Mouse (Mus musculus): ENCODE results near the gene Shisa8.
A peak's percentile ranks its signal among the peaks of the same experiment; 100 is the strongest.
"Not testable (repeated sequence)": the region's sequence is repeated elsewhere in the genome, so short reads cannot be mapped to it uniquely, and the experiment has no call there.

Gene Shisa8

DNA sequence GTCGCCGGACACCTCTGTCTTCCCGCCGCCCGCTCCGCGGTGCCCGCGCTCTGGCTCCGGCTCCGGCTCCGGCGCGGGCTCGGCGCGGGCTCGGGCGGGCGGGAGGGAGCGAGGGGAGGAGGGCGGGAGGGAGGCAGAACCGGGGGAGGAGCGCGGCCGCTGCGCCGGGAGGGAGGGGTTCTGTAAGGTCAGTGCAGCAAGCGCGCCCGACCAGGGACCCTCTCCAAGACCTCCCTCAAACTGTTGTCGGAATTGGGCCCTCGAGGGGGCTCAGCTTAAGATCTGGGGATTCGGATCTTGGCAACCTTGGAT lies at the start of gene Shisa8:
TSS of gene Shisa8 (minus strand) at position 64 of the 312 bp plus-strand sequence.
- DNase-seq (ENCODE audit: low spot score), result no peak

DNA sequence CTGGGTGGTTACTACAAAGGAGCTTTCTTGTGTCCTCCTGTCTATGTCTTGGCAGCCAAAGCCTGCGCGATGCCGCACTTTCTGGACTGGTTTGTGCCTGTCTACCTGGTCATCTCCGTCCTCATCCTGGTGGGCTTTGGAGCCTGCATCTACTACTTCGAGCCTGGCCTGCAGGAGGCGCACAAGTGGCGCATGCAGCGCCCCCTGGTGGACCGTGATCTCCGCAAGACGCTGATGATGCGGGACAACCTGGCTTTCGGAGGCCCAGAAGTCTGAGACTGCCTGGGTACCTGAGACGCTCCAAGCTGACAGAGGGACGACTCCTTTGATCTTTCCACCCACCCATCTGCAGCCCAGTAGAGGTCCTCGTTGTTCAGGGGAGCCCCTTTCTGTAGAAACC lies 46.9 kb upstream of the Shisa8 start:
- DNase-seq (ENCODE audit: low spot score), result peak; percentile 84

DNA sequence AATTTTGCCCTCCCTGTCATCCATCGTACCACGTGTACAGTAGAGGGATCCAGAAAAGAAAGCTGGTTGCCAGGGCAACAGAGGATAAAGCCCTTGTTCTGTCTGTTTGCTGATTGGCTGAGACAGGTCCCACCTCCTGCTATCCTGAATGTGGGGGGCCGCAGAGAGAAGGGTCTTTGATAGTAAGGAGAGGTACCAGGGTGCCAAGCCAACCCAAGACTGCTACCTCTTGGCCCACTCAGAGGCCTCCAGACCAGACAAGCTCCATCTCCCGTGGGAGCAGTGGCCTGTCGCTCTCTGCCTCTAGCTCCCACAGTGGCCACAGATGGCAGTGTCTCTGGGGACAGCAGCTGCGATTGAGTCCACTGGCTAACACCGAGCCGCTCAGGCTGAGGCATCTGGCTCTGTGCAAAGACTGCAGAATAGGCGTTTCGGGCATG lies 43.3 kb upstream of the Shisa8 start:
- peak; percentile 78 for DNase-seq (ENCODE audit: low spot score)

DNA sequence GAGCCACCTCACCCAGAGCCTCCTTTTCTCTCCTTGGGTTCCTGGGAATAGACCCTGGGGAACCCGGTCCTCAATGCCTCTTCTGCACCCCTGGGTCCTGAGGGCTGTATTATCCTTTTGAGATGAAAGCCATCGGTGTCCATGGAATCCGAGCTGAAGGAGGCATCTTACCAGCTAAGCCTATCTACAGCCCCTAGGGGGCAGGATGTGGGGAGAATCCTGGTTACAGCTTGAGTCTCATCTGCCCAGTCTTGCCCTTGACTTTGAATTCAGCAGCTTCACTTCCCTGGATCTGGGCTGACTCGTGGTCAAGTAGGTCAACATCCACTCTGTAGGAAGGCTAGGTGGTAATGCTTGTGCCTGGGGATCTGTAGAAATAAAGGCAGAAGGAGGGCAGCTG lies 42.6 kb upstream of the Shisa8 start:
- DNase-seq (ENCODE audit: low spot score), result no peak

DNA sequence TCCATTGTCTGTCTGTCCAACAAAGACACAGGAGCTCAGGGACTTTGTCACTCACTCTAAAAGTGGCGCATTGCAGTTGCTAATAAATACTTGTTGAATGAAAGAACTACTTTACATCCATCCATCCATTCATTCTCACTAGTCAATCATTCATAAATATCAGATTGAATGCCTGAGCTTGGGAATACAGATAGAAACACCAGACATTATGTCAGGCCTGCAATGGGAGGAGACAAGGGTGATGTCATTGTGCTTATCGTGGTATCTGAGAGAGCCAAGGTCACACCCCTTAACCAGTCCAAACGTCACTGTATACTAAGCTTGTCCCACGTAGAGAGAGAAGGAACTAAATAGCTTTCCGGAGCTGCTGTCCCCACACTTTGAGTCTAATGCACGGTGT lies 39.5 kb upstream of the Shisa8 start, which contains the start of gene 1500009C09Rik:
TSS of gene 1500009C09Rik (plus strand) at position 301 of the 400 bp plus-strand sequence.
- DNase-seq (ENCODE audit: low spot score), result no peak

DNA sequence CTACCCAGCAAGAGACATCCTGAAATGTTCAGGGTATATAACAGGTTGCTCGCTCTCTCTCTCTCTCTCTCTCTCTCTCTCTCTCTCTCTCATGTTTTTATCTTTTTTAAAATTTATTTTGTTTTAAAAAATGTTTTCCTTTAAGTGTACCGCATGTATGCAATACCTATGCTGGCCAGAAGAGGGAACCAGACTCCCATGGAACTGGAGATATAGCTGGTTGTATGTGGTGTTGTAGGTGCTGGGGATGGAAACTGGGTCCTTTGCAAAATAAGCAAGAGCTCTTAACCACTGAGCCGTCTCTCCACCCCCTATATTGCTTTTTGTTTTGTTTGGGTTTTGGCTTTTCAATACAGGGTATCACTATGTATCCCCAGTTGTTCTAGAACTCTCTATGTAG lies 39.0 kb upstream of the Shisa8 start:
- DNase-seq (ENCODE audit: low spot score), result no peak

DNA sequence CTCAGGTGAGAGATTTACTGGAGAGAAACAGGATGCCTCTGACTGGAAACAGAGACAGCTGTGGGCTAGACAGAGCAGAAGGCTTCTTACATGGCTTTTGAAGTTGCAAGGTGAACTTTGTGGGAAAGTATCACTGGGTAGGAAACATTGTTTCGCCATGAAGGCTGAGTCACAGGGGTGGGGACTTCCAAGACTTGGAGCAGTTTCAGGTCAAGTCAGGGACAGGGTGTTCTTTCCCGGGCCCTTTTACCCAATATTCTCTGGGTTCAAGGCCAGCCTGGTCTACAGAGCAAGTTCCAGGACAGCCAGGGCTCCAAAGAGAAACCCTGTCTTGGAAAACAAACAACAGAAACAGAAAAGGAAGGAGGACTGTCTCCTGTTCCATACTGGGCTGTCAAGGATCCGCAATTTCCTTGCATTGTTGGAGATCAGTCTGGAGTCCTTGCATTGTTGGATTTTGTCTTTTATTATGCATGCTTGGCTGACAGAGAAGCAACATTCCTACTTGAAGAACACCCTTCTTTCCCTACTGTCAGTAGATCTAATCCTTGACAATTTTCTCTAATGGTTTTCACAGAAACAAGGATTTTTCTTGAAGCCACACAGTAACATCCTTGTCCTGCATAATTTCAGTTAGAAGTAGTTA lies 34.6 kb upstream of the Shisa8 start:
- DNase-seq (ENCODE audit: low spot score), result no peak

DNA sequence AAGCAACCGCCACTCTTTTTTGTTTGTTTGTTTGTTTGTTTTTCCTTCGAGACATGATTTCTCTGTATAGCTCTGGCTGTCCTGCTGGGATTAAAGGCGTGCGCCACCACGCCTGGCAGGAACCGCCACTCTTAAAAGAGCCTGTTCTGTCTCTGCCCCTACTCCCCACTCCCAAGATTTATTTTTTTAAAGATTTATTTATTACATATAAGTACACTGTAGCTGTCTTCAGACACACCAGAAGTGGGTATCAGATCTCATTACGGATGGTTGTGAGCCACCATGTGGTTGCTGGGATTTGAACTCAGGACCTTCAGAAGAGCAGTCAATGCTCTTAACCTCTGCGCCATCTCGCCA lies 32.2 kb upstream of the Shisa8 start:
- DNase-seq (ENCODE audit: low spot score), result not testable (repeated sequence)

DNA sequence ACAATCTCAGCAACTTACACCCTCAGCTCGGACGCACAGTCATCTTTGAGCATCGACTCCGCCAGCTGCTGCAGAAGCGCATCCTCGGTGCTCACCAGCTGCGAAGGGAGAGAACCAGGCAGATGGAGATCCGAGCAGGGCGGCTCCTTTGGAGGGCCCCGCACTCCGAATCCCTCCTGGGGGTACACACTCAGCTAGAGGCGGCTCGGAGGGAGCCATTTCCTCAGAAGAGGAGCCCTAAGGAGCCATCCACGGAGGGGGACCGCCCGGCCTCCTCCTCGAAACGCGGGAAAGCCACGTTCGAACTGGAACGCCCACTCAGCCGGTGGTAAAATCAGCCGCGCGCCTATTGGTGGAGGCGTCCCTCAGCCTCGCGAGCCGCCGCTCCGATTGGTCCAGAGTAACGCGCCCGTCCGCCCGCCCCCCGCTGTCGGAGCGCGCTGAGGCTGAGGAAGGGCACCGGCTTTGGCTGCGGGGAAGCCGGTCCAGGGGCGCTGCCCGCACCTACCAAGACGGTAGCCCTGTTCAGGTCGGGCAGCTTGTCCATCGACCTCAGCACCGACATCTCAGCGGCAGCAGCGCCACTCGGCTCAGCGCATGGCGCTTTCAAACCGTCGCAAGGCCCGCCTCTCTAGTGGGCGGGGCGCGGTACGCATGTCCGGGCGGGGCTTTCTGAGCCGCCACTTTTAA lies 31.6 kb upstream of the Shisa8 start, which contains the start of gene Cenpm:
TSS of gene Cenpm (minus strand) at position 634 of the 690 bp plus-strand sequence.
- peak; percentile 94 for DNase-seq (ENCODE audit: low spot score)

DNA sequence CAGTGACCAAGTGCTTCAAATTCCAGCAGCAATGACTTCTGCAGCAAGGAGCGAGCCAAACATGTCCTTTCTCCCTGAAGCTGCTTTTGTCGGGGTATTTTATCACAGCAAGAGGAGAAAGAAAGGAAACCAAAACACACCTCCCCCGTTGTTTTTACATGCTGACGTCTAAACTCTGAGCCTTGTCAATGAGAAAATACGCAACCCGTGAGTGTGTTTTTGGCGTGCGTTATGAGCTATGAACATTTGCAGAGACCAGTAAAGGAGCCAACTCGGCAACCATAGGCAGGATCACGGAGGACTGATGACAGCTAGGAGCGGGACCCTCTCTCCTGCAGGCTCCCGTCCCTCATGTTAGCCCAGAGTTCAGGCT lies 31.1 kb upstream of the Shisa8 start:
- no peak for DNase-seq (ENCODE audit: low spot score)

DNA sequence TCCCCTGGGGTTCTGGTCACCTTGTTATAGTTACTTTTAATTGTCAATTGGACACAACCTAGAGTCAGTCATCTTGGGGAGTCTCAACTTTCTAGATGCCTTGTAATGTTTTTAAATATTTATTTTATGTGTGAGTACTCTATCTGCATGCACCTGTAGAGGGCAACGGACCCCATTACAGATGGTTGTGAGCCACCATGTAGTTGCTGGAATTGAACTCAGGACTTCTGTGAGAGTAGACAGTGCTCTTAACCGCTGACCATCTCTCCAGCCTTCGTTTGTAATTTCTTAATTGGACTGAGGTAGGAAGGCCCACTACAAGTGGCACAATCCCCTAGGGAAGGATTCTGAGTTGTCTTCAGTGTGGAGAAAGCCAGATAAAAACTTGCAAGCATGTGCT lies 30.7 kb upstream of the Shisa8 start:
- no peak for DNase-seq (ENCODE audit: low spot score)

DNA sequence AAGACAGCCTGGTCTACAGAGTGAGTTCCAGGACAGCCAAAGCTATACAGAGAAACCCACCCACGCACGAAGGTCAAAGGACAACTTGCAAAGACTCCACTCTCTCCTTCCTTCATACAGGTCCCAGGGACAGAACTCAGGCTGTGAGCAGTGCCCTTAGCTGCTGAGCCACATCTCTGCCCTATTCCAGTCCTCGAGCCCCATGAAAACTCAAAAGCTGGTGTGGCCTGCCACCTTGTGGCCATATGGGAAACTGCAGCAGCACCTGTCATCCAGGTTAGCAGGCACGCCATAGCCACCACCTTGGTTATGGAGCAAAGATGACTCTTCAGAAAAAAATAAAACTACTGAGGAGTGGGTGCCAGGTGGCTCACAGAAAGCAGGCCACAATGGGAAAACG lies 23.9 kb upstream of the Shisa8 start:
- DNase-seq (ENCODE audit: low spot score), result peak; percentile 92

DNA sequence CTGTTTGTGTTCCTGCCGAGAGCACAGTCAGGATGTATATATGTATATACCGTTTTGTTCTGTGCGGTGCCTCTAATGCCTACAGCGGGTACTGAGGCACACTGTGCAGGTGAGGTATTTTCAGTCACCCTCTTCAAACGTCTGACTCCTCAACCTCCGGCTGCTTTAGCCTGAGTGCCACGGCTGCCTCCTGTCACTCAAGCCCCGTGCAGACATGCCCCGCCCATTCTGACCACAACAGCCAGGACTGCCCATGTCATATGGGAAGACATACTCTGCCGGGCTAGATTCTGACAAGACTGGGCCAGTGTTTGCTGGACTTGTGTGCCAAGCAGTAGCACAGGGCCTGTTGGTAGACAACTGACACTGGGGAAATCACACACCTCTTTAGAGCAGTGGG lies 23.0 kb upstream of the Shisa8 start:
- no peak for DNase-seq (ENCODE audit: low spot score)

DNA sequence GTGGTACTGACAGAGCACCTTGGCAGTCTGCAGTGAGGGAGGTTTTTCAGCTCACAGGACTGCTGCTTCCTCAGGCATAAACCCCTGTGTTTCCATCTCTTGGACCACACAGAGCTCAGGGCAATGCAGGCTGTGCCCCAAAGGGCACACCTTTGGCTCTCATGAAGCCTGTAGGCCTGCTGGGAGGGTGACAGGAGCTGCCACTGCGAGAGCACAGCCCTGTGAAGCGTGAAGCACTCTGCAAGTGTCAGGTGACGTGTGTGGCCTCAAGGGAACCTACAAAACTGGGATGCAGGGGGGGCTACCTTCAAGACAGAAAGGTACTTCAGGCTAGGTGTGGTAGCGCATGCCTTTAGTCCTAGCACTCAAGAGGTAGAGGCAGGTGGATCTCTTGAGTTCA lies 20.0 kb upstream of the Shisa8 start:
- no peak for DNase-seq (ENCODE audit: low spot score)

DNA sequence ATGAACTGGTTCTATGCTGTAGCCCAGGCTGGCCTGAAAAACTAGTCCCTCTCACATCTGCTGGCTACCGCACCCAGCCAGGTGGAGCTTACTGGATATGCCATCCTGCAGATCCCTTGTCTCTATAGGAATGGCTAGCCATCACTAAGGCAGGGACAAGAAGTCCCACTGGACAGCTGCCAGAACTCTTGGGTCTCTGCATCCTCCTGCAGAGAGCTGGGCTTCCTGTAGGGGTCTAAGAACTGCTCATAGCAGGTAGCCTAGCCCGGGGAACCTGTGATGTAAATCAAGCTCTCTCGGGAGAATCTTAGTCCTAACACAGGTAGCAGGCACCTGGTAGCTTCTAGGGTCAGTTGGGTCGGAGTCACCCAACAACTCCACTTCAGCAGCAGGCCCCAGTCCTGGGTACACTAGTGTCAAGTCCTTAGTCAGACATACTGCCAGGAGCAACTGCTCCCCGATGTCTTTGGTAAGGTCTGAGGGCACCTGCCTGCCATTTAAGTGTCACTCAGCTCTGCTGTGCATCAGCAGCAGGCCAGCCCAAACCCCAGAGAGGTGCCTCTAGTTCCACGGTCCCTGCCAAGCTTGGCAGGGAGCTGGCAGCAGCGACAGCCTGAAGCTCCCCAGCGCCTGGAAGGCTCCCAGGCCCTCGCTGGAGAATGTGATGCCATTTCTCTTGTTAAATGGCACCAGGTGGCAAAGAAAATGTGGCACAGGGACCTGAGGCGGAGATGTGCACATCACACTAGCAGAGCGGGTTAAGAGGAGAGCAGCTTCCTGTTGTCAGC lies 19.2 kb upstream of the Shisa8 start:
- no peak for DNase-seq (ENCODE audit: low spot score)

DNA sequence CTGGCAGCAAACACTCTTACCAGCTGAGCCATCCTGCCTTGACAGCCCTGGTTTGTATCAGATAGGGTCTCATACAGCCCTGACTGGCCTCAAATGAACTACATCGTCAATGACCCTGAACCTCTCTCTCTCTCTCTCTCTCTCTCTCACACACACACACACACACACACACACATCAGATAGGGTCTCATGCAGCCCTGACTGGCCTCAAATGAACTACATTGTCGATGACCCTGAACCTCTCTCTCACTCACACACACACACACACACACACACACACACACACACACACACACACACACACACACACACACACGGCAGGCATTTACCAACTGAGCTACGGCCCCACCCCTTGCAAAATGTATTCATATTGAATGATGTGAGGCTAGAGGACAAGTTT lies 18.5 kb upstream of the Shisa8 start:
- no peak for DNase-seq (ENCODE audit: low spot score)

DNA sequence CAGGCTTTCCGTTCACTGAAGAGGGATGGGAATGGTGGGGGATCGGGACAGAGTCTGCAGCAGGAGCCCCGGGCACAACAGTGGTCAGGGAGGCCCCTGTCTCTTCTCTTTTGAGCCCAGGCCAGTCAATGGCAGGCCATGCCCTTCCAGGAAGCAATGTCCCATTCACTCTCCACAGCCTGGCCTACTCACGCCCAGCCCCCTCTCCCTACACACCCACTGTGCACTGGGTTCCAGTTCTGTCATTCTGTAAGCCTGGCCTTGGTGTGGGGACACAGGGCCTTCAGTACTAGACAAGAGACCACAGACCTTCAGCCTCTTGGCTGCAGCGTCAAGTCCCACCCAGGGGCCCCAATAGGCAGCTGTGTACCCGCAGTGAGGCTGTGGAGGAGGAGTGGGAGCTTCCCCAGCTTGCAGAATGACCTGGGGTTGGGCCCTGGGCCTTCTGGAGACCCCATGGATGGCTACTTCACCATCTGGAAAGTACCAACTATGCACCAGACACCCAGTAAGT lies 17.5 kb upstream of the Shisa8 start:
- DNase-seq (ENCODE audit: low spot score), result no peak

DNA sequence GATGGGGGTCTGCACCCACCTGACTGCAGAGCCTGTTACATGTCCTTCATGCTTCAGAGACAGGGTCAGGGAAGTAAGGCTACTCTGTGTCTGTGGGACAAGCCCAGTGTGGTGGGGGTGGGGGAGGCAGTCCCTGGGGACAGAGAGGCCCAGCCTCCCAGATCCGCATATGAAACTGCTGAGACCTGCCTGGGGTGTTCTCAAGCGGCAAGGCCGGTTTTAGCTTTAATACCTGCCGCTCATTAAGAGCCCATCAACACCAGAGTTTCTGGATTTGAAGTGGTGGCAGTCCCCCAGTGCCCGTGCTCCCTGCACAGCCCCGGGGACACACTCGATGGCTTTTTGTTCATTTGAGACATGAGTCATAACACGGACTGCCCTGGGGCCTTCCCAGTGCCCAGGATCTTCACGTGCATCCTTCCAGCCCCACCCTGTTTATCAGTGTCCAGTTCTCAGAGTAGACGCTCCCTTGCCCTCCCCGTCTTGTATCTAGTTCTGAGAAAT lies 17.0 kb upstream of the Shisa8 start:
- DNase-seq (ENCODE audit: low spot score), result no peak

DNA sequence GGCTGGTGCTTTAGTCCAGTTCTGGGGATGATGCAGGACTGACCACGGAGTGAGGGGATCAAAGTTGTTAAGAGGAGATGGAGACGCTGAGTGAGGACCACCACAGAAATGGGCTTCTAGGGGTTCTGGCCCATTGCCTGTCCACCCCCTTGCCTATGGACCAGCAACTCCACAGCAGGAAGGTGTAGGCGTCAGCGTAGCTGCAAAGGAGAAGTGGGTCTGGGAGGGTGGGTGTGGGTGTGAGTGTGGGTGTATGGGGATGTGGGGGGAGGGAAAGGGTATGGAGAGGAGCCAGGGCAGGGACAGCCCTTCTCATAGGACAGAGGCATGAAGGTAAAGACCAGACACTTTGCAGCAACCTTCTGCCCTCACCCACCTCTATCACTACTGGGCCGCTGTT lies 13.2 kb upstream of the Shisa8 start:
- no peak for DNase-seq (ENCODE audit: low spot score)

DNA sequence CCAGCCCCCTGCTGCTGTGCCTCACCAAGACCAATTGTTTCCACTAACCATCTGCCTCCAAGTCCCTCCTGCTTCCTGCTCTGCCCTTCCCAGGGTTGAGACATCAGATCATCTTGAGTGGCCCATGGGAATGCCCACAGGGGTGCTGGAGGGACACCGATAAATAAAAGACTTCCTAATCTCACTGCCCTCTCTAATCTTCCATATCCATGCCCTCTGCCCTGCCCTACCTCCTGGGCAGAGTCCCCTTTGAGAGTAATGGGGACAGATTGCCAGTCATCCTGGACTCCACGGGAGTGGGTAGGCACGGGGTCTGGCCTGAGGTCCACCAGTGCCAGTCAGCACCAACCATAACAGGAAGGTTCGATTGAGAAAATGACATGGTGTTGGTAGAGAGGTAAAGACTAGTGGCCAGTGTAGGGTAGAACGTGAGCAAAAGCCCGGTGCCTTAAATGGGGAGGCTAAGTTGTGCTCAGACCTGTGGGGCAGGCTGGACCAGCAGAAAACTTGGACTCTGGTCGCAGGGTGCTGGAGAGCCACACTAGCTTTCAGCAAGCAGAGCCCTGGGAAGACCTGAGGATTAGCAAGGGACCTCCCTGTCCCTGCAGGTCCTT lies 12.1 kb upstream of the Shisa8 start:
- no peak for DNase-seq (ENCODE audit: low spot score)

DNA sequence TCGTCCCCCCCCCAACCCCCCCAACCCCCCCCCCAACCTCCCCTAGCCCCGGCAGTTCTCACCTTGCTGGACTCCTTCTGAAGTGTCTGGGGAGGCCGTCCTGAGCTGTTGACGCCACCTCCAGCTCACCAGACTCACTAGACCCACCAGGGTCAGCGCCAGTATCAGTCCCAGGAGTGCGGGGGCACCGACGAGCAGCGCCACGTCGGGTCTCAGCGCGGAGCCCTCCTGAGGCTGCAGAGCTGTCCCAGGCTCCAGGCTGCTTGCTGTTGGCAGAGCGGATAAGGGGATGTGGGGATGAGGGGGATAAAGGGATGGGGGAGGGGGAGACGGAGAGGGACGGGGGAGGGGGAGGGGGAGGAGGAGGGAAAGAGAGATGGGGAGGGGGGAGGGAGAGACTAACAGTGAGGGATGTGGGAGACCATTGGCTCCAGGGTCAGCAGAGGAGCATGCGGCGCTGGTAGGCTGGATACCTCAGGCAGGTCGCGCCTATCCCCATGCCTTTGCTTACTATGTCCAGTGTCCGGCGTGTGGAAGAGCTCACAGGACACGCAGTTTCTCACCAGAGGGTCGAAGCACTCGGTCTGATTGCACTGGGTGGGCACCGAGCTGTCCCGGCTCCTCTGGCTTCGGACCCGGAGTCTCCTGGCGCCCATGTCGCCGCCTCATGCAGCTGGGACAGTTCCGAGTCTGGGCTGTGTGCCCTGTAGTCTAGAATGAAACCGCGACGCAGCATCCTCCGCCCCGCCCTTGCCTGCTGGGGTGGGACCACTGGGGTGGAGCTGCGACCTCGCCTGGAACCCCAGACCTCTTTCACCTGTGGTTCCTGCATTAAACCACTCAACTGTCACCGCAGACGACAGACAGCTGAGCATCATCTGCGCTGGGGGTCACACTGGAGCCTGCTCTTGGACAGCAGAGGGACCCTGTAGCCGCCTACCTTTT lies 11.3 kb upstream of the Shisa8 start, which contains the start of gene Tnfrsf13c:
TSS of gene Tnfrsf13c (minus strand) at position 713 of the 945 bp plus-strand sequence.
- DNase-seq (ENCODE audit: low spot score), result no peak
